Mouse (Mus musculus) intestine, postnatal 0 days (tissue): ENCODE data around the gene Tfdp2. TPM values are rescaled to one million over a fixed set of nuclear protein-coding genes. Genes with fewer than 3 reads are reported as not detected.
"Not testable (repeated sequence)": the region's sequence is repeated elsewhere in the genome, so short reads cannot be mapped to it uniquely, and the experiment has no call there.

Experiments used
- ATAC-seq: fragments of 200-750 bp; cut with Nextera tagmentation; 2 replicates; pipeline ENCODE4 v1.8.0; 2017; ENCODE audit warnings: mild to moderate bottlenecking, moderate TSS enrichment, moderate library complexity
- H3K27ac ChIP-seq: fragments of 300-500 bp; sonication (generic); 2 replicates; pipeline ENCODE4 v1.5.1; 2014; ENCODE audit warnings: mild to moderate bottlenecking, low read depth, low read length, moderate library complexity
- H3K27me3 ChIP-seq: fragments of 300-500 bp; sonication (generic); replicated peaks from 2 replicates; pipeline ENCODE4 v1.6.1; 2014; ENCODE audit warnings: low read length, mixed read lengths; ENCODE audit not compliant: control insufficient read depth, insufficient read depth
- H3K36me3 ChIP-seq: fragments of 300-500 bp; sonication (generic); 2 replicates; pipeline ENCODE4 v1.6.1; 2014; ENCODE audit warnings: mild to moderate bottlenecking, moderate library complexity; ENCODE audit not compliant: control insufficient read depth, insufficient read depth
- H3K4me1 ChIP-seq: fragments of 300-500 bp; sonication (generic); replicated peaks from 2 replicates; pipeline ENCODE4 v1.6.1; 2014; ENCODE audit warnings: antibody characterized with exemption, low read length, mixed read lengths; ENCODE audit not compliant: control insufficient read depth, insufficient read depth
- H3K4me2 ChIP-seq: fragments of 300-500 bp; sonication (generic); replicated peaks from 2 replicates; pipeline ENCODE4 v1.6.1; 2014; ENCODE audit warnings: low read depth, mild to moderate bottlenecking, moderate library complexity
- H3K4me3 ChIP-seq: fragments of 300-500 bp; sonication (generic); 2 replicates; pipeline ENCODE4 v1.5.1; 2014; ENCODE audit warnings: low read depth, low read length
- H3K9ac ChIP-seq: fragments of 300-500 bp; sonication (generic); 2 replicates; pipeline ENCODE4 v1.6.1; 2014; ENCODE audit warnings: mild to moderate bottlenecking, low read depth, low read length
- H3K9me3 ChIP-seq: fragments of 300-500 bp; sonication (generic); 2 replicates; pipeline ENCODE4 v1.6.1; 2016; ENCODE audit warnings: mixed run types; ENCODE audit not compliant: control insufficient read depth
- CTCF ChIP-seq: sonication (generic); IDR thresholded peaks from 2 replicates; pipeline ENCODE4 v1.5.1; 2016; ENCODE audit warnings: low read depth, mild to moderate bottlenecking, control low read depth, antibody characterized with exemption, moderate library complexity
- WGBS: fragments of 180-500 bp; shearing (Covaris S2); extraction: QIAGEN DNeasy Blood & Tissue Kit; methylation state at CpG from one replicate; pipeline ENCODE4 v1.1.7; 2014; 5-methylcytosine and 5-hydroxymethylcytosine counted together
- polyA plus RNA-seq: library from polyadenylated mRNA; unstranded; fragments of >200 nt; fragmentation: Nextera tagmentation; extraction: Ambion mirVana; gene quantifications from 2 replicates; pipeline ENCODE4 v1.2.1, GENCODE M21; 2015

The Tfdp2 gene
- polyA plus RNA-seq, 1 experiment from 2014 or later = 43.2 TPM

DNA sequence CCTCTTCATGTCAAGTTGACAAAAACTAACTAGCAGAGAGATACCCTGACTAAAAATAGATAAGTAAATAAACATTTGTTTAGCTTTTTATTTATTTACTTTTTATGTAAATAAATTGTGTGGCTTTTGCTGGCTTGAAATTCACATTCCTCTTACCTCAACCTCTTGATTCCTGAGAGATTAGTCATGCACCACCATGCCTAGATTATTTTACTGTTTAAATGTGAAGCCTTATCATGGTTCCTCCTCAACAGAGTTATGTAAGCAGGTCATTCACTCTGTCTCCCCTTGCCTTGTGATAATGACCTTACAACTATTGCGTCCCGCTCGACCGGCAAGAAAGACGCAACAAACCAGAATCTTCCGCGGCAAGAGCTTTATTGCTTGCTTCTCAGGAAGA is 32.6 kb upstream of the Tfdp2 start:
- no peaks in the 10 kb centered on the region for H3K4me1 ChIP-seq
- H3K4me2 ChIP-seq = no peak overlapping the region
- H3K4me3 ChIP-seq = no peak overlapping the region
- no peak overlapping the region for H3K27ac ChIP-seq
- no peaks in the 10 kb centered on the region for H3K9me3 ChIP-seq
- no peak overlapping the region for H3K9ac ChIP-seq
- TF ChIP-seq CTCF = no peak
- no peak for ATAC-seq
- H3K36me3 ChIP-seq = no peaks in the 10 kb centered on the region
- H3K27me3 ChIP-seq = no peaks in the 10 kb centered on the region
- WGBS = 77% methylated on average over 7 of the region's 7 CpGs

DNA sequence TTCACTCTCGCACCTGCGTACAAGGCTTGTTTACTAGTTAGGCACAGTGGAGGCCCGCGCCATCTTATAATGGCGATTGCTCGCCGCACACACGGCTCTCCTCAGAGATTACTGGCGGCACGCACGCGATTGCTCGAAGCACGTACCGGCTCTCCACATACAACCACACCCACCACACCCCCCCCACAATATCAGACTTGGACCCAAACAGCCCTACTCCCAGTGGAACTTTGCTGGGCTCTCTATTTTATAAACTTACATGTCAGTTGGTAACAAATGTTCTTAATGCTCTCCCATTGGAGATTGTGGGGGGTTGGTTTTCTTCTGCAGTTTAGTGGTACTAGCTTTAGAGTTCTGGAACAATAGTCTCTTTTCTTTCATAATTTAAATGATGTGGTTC is 32.1 kb upstream of the Tfdp2 start:
- H3K27ac ChIP-seq, H3K9me3 ChIP-seq, H3K4me3 ChIP-seq, H3K4me2 ChIP-seq, H3K4me1 ChIP-seq, ATAC-seq, H3K27me3 ChIP-seq, H3K9ac ChIP-seq, H3K36me3 ChIP-seq: not testable (repeated sequence)
- 98% methylated on average over 13 of the region's 15 CpGs for WGBS

DNA sequence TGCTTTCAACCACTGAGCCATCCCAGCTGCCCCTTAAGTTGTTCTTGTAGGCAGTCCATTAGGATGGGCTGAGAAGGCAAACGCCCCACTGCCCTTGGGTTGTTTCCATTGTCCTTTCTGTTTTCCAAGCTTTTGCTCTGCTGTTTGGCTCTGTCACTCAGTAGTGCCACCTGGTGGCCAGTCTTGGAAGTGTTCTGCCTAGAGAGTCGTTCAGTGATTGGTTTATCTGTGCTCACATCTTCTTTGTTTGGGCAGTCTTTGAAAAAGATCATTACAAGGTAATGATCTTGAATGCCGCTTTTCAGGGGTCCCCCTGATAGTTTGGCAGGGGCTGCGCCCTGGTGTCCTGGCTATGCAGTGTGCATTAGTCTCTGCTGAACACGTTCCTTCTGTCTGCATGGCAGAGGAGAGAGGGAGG is 28.9 kb upstream of the Tfdp2 start:
- Histone ChIP-seq H3K27me3 (no peaks in the 10 kb centered on the region), H3K9ac (no peak overlapping the region), H3K4me2 (no peak overlapping the region), H3K9me3 (no peaks in the 10 kb centered on the region), H3K4me3 (no peak overlapping the region), H3K27ac (no peak overlapping the region), H3K4me1 (no peaks in the 10 kb centered on the region), H3K36me3 (no peaks in the 10 kb centered on the region)
- ATAC-seq = peak; percentile 33; the same call in 1 of the 2 replicates
- WGBS = 44% methylated on average over 5 of the region's 5 CpGs
- peak; percentile 95 for TF ChIP-seq CTCF

DNA sequence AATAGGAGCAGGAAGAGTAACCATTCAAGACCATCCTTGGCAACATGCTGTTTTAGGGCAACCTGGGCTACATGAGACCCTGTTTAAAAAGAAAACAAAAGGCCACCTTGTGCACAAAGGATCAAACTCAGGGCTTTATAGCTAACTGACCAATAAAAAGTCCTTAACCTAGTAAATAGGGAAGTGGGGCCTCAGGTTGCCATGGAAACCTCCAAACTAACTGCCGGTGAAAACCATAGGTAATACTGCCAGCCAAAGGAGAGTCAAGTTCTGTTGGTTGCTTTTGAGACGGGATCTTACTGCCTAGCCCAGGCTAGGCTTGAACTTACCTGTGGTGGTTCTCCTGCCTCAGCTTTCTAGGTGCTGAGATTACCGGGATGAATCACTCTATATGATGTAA is 25.5 kb upstream of the Tfdp2 start:
- H3K27ac ChIP-seq = no peak overlapping the region
- TF ChIP-seq CTCF = no peak
- no peaks in the 10 kb centered on the region for H3K27me3 ChIP-seq
- H3K9me3 ChIP-seq = no peaks in the 10 kb centered on the region
- 56% methylated on average over 3 of the region's 3 CpGs for WGBS
- no peaks in the 10 kb centered on the region for H3K4me1 ChIP-seq
- no peak overlapping the region for H3K4me3 ChIP-seq
- no peak overlapping the region for H3K4me2 ChIP-seq
- no peaks in the 10 kb centered on the region for H3K36me3 ChIP-seq
- ATAC-seq = no peak
- no peak overlapping the region for H3K9ac ChIP-seq

DNA sequence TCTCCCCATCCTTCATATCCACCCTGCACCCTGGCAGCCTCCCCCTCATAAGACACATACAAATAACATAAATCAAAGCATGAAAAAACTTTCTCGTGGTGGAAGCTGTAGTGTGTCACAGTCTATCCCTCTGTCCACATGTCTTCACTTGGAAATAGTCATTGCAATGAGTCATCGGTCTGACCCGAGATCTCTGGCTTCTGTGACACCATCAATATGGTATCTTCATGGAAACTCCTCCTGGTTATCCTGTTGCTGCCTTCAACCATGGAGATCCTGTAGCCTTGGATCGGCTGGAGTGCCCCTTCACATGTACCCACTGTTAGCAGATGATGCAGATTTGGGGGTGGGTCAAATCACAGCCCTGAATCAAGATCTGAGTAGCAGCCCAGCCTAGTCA is 11.2 kb upstream of the Tfdp2 start:
- 0 out of 2 replicates have a peak, but pooled peaks have one; percentile 28 for ATAC-seq
- no peaks in the 10 kb centered on the region for H3K36me3 ChIP-seq
- H3K27ac ChIP-seq = no peak overlapping the region
- TF ChIP-seq CTCF = no peak
- no peaks in the 10 kb centered on the region for H3K9me3 ChIP-seq
- H3K9ac ChIP-seq = no peak overlapping the region
- H3K27me3 ChIP-seq = no peaks in the 10 kb centered on the region
- no peak overlapping the region for H3K4me2 ChIP-seq
- 75% methylated on average over 4 of the region's 4 CpGs for WGBS
- H3K4me3 ChIP-seq = no peak overlapping the region
- no peaks in the 10 kb centered on the region for H3K4me1 ChIP-seq

DNA sequence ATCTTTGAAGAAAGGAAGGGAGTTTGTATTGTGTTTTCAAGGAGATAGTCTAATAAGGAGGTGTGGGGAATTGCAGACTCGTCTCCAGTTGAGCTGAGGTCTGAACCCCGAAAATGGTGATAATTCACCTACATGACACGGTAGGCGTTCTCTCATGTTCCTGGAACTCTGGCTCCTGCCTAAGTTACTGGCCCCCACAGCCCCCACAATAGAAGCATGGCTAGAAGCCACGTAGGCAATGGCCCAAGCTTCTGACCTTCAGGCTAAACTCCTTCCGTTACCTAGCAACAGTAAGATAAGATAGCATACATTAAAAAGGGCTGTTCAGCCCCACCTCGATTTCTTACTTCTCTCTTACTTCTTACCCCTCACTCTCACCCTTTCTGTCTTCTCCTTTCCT is 9.4 kb upstream of the Tfdp2 start:
- H3K27me3 ChIP-seq = no peaks in the 10 kb centered on the region
- ATAC-seq = no peak
- no peak overlapping the region for H3K27ac ChIP-seq
- no peak for TF ChIP-seq CTCF
- no peaks in the 10 kb centered on the region for H3K36me3 ChIP-seq
- H3K4me1 ChIP-seq = no peaks in the 10 kb centered on the region
- WGBS = 51% methylated on average over 7 of the region's 7 CpGs
- H3K4me3 ChIP-seq = no peak overlapping the region
- no peak overlapping the region for H3K9ac ChIP-seq
- no peaks in the 10 kb centered on the region for H3K9me3 ChIP-seq
- no peak overlapping the region for H3K4me2 ChIP-seq

DNA sequence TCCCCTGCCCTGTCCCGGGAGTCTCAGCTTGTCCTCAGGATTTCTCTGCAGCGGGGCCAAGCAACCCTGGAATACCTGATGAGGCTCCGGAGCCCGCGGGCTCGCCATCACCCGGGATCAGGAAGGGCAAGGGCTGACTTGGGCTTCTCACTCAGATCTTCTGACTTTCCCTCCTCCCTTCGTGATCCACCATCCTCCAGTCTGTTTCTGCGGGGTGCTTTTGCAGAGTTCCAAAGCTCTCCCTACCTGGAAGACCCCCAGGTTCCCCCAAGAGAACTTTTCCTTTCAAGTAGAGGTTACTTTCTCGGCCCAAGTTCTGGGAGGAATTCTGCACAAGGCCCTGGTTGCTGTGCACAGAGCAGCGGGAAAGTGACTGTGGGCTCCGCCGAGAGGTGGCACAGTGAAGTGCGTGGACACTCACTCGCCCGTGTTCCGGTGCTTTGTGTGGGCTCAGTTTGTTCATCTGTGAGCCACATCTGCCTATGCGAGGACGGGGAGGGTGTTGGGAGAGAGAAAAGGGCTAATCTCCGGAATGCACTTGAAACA is 634 bp downstream of the Tfdp2 start:
- under 1% methylated on average over 20 of the region's 20 CpGs for WGBS
- Histone ChIP-seq H3K4me1 (0 out of 2 replicates have a peak, but pooled peaks cover 7% of the 10 kb centered on the region), H3K4me3 (peak overlapping the region; percentile 78), H3K27me3 (no peaks in the 10 kb centered on the region), H3K4me2 (peak overlapping the region; percentile 95), H3K27ac (peak overlapping the region; percentile 95), H3K36me3 (no peaks in the 10 kb centered on the region), H3K9me3 (no peaks in the 10 kb centered on the region), H3K9ac (peak overlapping the region; percentile 81)
- TF ChIP-seq CTCF = peak; percentile 54
- ATAC-seq = peak; percentile 26
